Mouse (Mus musculus) heart, postnatal 0 days (tissue): Measurements from ENCODE around the gene Igf2bp3.

Source experiments
- CTCF ChIP-seq: IDR thresholded peaks from 2 replicates; pipeline ENCODE4 v1.5.1; 2016; ENCODE audit warnings: antibody characterized with exemption, control low read depth, low read depth
- EP300 ChIP-seq: IDR thresholded peaks from 2 replicates; pipeline ENCODE4 v1.6.1; 2016; ENCODE audit warnings: antibody characterized with exemption, low read depth

GRCm38 (mm10) chr6:49156826-49157175 is 58.0 kb downstream of the Igf2bp3 start:
- TF ChIP-seq CTCF: no peak
- TF ChIP-seq EP300: no peak
